Mouse (Mus musculus): Measurements from ENCODE around the gene Zfp668.

The Zfp668 gene

DNA sequence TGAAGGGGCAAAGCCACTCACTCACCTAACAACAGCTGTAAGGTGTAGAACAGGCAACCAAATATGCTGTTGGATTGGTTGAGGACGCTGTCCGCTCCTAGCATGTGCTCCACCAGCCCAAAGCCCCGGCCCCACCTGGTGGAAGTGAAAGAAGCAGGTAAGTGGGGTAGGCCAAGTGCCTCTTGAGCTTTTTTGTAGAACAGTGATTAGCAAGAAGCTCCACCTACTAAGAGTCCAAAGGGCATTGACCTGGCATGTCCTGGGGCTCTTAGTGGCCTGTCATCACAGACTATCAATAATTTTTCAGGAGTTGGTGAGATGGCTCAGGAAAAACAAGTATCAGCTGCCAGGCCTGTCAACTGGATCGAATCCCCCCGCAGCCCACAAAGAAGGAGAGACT lies 17.9 kb upstream of the Zfp668 start:
- DNase-seq, result no peak

DNA sequence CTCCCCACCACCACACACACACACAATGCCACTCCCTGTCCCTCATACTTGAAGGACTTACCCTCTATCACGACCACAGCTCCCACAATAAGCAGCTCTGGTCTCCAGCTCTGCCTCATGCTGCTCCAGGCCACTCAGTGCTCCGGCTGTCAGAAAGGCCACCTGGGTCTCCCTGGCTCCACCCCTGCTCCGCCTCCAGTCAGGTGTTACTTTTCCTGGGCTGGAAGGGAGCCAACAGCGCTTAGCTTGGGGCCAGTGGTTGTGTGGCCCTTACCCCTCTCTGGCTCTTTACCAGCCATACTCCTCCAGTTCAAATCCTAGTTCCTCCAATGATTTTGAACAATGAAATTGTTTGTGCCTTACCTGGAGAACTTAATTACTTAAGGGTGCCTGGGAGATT lies 14.2 kb upstream of the Zfp668 start, which contains the start of gene Prss53:
Prss53 (minus strand) TSS at position 173 of the 400 bp plus-strand sequence.
- DNase-seq, result no peak

DNA sequence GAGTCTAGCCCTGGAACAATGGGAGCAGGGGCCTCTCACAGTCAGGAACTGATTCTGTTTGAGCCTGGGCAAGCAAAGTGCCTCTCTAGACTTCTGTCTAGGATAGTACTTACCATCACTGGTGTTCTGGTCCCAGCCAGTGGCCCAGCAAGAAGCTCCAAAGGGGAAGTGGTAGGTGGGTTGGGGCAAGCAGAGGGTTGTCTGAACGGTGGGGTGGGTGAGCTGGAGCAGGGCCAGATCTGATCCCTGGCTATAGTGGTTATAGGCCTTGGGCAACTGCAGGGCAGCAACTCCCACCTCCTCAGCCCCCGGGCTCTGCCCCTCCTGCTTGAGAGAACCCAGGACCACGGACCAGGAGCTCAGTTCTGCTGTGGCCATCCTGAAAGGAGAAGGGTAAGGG lies 12.2 kb upstream of the Zfp668 start:
- DNase-seq, result no peak

DNA sequence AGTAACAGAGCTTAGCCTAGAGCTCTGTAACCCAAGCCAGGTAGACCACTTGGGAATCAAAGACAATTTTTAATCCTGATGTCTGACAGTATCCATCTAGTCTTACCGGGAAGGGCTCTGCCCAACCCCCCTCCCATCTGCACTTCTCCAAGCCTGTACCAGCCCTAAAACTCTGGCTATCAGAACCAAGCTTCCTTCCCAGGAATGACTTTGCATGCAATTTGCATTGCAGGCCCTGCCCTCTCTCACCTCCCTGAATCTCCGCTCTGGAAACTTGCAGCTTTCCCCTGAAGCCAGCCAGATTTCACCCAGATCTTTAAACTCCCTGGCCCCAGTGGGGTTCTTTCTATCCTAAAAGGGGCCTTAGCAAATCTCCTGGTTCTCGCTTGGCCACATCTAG lies 11.2 kb upstream of the Zfp668 start:
- no peak for DNase-seq

DNA sequence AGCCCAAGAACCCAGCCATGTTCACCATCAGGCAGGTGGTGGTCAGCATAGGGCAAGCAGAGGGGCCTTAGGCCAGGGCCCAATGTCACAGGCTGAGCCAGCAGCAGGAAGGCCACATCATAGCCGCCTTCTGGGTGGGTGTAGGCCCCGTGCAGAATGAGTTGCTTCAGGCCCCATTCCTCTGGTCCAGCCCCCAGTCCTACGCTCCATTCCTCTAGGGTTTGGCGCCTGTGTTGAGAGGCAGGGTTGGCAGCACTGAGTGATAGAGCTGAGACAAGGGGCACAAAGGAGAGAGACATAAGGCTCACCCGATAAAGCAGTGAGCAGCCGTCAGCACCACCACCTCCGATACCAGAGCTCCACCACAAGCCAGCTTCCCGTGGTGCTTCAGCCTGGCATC lies 10.6 kb upstream of the Zfp668 start:
- no peak for DNase-seq

DNA sequence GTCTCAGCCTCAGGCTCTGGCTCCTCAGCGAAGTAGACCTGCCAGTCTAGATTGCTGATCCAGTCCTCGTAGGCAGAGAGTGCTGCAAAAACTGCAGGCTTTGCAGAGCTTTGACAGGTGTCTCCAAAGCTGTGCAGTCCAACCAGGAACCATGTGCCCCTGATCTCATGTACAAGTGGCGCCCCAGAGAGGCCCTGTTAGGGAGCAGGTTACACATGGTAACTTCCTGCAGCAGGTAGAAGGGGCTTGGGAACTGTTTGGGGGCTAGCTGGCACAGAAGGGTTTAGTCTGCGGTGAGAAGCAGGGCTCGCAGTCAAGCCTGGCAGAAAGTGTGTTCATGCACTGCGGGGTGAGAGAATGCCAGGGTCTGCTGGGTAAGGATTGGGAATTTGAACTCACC lies 9.9 kb upstream of the Zfp668 start:
- no peak for DNase-seq

DNA sequence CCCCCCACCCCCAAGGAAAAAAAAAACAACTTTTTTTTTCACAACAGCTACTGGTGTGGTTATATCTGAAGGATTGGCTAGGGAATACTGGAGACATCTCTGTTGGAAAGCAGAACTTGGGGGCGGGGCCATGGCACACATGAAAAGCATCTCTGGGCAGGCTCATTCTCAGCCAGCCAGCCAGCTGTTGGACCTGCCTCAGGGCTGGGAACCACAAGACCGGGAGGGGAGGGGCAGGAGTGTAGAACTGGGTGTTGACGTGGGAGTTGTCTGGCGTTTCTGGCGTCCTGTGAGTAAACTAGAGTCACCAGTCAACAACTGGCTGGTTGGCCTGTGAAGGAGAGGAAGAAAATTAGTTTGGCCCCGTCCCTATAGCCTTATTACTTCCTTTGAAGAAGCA lies 9.3 kb upstream of the Zfp668 start:
- no peak for DNase-seq

DNA sequence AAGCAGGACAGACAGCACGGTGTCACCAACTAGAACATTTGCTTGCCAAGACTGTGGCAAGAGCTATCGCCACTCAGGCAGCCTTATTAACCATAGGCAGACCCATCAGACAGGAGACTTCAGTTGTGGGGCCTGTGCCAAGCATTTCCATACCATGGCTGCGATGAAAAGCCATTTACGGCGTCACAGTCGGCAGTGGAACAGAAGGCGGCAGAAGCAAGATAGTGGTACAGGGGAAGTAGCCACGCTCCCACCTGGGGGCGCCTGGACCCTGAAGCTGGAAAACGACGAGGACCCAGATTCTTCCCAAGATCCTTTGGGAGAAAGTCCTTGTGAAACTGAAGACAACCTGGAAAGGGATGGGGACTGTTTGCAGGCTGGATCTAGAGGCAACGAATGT lies 3.8 kb upstream of the Zfp668 start:
- DNase-seq, result no peak

DNA sequence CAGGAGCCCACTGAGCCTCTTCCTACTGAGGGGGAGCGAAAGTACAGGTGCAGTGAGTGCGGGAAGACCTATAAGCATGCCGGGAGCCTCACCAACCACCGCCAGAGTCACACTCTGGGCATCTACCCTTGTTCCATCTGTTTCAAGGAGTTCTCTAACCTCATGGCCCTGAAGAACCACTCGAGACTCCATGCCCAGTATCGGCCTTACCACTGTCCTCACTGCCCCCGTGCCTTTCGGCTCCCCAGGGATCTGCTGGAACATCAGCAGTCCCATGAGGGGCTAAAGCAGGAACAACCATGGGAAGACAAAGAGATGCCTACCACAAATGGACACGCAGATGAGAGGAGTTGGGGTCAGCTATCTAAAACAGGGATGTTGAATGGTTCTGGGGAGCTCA lies 2.7 kb upstream of the Zfp668 start:
- DNase-seq, result no peak

DNA sequence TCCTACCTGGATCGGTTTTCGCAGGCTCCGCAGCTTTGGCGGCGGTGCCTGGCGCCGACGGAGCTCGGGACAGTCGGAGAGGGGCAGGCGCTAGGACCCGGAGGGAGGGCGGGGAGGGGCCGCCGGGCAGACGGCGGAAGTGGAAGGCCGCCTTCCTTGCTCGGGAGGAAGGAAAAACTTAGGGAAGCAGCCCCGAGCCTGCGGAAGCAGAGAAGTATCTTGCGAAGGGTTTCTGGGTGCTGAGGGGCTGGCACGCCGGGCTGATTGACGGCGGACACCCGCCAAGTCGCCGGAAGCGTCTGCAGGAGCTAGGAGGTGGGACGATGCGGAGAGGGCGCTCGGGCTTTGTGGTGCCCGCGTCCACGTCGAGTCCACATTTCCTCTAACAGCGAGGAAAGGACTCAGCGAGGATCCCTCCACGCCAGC lies 574 bp downstream of the Zfp668 start, which contains the start of gene Zfp646:
Zfp646 (plus strand) TSS at position 181 of the 426 bp plus-strand sequence.
- DNase-seq, result peak; percentile 62

DNA sequence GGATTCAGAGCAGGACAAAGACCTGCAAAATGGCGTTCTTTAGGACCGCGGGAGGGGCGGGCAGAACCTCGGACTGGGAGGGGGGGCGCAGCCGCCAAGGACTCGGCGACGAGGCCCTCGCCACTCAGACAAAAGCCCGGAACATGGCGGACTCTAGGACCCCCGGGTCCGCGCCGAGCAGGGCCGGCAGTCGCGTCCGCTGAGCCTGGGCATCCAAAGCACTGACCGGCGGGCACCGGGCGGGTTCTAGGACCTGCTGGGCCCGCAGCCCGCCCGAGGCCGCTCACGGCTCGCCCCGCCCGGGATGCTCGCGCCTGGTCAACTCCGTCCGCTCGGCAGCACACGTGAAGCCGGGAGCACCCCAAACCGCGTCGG lies 1.0 kb downstream of the Zfp668 start:
- DNase-seq, result peak; percentile 91

DNA sequence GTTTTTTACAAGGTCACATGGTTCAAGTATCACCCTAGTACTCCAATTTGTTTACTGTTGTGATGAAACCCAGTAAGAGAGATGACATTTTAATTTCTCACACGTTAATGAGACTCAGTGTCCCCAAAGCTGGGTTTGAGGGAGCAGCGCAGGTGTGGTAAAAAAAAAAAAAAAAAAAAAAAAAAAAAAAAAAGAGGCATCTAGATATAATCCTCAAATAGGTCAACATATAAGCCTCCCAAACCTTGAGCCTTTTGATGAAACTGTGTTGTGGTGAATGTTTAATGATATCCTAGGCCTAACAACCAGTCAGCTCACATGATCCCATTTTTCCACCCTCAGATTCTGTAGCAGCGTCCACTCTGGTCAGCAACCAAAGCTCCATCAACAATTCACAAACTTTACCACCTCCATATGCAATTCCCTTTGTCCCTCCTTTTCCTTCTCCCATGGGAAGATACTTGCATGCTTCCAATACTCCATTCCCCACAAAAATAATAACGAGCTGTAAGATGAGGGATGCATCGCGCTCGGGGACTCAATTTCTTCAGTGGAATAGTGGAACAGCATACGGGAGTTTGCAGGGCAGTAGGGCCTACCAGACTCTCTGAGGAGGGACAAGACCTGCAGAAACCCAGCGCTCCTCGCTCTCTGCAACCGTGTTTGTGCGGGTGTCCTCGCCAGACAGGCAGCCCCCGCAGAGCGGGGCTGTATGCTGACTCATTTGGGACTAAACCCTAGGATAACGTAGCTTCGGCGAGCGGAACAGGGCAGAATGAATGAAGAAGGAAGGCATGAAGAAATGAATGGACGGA lies 1.6 kb downstream of the Zfp668 start:
- no peak for DNase-seq

DNA sequence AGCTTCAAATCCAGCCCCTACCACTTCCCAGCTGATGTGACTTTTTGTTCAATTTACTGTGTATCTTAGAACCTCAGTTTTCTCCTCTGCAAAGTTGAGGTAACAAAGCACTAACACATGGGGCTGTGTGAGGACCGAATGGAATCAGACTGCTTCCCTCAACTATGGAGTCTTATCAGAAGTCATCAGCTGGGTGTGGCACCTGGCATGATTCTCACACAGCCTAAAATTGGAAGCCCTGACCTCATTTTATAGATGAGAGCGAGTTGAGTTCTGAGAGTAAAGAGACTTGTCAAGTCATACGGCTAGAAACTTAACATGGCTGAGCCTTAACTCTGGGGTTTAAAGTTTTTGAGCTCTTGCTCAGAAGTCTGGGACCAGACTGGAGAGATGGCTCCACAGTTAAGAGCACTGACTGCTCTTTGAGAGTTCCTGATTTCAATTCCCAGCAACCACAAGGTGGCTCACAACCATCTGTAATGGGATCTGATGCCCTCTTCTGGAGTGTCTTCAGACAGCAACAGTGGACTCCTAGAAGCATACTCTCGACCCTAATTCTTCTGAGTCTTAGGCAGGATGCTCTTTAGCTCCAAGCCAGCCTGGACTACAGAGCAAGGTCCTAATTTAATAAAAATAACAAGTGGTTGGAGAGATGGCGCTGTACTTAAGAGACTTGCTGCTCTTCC lies 6.3 kb downstream of the Zfp668 start:
- no peak for DNase-seq

DNA sequence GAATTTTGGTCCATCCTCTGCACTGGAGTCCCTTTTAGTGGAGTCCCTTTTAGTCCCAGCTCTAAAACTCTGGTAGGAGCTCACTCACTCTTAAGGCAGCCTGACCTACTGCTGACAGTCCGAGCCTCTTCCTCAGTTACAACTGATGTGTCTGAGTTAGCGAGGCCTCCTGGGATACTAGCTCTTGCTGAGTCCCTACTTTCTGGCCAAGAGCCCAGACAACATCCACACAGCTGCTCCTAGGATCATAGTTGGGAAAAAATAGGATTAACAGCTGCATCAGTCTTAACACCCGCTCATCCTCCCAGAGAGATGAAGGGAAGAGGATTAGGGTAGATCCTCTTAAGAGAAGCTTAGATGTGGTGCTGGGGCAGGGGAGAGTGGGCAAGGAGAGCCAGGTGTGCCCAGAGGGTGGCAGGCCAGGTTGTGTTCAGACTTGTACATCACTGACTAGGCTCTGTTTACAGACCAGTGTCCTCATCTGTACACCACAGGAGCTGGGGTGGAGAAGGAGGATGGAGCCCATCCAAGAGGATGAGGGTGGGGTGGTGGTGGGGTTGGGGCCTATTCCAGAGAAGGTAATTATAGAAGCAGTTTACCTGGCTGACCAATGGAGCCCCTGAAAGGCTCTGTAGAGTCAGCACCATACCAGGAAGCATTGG lies 7.3 kb downstream of the Zfp668 start:
- no peak for DNase-seq

DNA sequence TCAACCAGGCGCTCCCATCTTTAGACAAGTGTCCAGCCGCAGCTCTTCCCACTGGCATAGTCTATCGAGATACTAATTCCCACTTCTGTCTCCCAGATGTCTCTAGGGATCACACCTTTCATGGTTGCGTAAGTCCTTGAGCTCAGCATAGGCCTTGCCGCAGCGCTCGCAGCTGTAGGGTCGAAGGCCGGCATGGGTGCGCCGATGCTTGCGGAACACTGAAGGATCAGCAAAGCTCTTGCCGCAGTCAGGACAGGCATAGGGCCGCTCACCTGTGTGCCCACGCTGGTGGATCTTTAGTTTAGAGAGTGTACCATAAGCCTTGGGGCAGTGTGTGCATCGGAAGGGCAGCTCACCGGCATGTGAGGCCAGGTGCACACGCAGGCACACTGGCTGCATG lies 9.0 kb downstream of the Zfp668 start:
- DNase-seq, result no peak

DNA sequence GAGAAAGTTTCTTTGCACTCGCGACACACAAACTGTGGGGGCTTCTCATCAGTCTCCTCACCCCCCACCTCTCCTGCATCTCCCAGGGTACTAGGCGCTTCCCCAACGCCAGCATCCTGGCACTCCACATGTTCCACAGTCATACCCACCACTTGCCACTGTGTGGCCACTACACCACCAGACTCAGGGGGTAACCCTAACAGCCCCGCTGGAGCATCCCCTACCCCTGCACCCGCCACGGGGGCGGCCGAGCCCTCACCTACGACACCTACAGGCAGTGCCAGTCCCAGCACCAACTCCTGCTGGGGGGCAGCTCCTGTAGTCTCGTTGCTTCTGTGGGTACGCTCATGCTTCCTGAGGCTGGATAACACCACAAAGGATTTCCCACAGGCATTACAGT lies 10.2 kb downstream of the Zfp668 start:
- DNase-seq, result no peak

DNA sequence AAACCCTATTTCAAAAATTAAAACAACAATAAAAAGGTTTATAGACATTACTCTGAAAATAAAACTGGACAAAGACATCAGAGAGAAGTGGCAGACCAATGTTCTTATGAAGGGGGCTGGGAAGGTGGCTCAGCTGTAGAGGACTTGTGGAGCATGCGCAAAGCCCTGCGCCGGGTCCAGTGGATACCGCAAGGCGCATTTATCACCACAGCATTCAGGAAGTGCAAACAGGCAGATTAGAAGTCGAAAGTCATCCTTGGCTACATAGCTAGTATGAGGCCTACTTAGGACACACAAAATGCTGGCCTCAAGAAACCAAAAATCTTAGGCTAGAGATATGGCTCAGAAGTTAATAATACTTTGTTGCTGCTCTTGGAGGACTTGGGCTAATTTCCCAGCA lies 18.4 kb downstream of the Zfp668 start:
- DNase-seq, result no peak

DNA sequence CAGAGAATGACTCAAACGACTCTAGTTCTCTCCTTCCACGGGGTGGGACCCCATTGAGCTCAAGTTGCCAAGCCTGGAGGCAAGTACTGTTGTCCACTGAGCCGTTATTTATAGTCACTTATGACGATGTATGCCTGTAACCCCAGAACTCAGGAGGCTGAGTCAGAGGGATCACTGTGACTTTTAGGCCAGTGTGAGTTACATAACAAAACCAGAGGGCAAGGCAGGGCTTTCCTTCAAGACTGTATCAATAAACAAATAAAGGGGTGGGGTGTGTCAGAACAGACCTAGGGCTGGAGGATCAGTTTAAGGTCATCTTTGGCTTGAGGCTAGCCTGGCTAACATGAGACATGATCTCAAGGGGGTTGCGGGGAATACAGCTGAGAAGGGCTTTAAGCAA lies 25.7 kb downstream of the Zfp668 start:
- DNase-seq, result no peak

DNA sequence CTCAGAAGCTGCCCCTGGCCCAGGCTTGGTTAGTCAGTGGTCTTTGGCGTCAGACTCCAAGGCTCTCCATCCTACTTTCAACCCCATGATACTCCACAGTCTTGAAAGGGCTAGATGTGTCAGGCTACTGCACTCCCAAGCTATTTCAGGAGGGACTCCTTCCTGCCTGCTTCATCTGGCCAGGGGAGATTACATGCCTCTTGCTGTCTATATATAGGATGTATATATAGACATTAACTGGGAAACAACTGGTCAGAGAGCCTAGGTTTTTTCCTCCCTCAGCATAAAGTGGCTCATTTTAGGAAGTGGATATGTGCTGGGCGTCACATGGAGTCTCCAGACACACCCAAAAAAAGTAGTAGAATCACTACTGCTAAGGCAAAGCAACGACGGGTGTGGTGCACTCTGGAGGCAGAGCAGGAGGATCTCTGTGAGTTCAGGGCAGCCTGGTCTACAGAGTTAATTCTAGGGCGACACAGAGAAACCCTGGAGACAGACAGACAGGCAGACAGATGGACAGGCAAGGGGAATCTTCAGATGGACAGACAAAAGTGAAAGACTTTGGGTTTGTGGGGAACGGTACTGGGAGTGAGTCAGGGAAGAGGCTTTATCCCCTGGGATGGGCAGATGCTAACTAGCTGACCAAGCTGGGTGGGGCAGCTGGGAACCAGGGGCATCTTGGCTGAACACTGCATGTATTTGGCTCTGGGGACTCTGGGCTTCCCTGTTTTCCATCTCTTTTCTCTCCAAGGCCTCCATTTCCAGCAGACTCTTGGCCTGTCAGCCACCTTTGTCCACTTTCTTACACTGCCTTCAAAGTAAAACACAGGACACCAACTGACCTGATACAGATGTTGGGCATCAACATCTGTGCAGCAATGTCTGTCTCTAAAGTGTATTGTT lies 26.4 kb downstream of the Zfp668 start:
- DNase-seq, result no peak

DNA sequence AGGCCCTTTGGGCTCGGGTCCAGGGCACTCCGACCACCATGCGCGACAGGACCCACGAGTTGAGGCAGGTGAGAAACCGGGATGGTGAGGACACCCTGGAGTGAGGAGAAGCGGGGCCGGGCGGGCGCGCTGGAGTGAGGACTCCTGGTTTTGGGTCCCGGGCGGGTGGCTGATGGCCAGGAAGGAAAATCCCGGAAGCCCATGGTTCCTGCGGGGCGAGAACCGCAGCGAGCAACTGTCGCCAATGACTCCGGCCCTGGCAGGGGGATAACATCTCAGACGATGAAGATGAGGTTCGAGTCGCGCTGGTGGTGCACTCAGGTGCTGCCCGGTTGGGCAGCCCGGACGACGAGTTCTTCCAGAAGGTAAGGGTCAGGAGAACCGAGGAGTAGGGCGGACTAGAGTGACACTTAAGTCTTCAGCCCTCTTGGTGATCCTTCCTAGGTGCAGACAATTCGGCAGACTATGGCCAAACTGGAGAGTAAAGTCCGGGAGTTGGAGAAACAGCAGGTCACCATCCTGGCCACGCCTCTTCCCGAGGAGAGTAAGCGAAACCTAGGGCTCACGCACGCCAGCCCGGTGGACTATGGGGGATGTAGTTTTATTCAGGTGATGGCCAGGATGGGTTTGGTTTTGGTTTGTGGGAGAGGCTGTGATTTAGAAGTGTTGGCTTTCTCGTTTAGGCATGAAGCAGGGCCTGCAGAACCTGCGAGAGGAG lies 34.5 kb downstream of the Zfp668 start:
- DNase-seq, result peak; percentile 72

DNA sequence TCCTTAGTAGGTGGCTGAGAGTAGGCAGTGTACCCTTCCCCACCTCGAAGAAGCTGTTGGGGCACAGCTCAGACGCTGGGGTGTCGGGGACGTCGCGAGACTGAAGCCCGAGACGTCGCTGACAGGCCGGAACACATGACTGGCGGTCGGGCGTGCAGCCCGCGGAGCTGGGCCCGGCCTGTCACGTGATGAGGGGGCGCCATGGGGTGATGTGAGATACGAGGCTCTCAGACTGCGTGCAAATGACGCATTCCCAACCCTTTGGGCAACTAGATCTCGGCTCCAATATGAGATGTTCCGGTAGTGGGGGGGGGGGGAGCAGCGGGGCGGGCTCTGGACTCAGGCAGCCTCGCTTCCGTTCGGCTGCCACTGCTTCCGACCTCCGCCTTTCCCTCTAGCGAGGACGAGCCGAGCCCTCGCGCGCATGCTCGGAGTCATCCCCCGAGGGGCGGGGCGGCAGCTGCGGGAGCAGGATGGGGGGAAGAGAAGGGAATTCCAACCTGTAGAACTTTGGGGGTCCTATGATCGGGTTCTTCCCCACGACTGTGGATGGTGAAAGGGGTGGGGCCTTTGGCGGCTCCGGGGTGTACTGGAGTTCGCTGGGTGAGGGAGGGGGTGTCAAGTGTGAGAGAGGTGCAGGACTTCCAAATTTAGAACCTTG lies 35.2 kb downstream of the Zfp668 start:
- peak; percentile 96 for DNase-seq

DNA sequence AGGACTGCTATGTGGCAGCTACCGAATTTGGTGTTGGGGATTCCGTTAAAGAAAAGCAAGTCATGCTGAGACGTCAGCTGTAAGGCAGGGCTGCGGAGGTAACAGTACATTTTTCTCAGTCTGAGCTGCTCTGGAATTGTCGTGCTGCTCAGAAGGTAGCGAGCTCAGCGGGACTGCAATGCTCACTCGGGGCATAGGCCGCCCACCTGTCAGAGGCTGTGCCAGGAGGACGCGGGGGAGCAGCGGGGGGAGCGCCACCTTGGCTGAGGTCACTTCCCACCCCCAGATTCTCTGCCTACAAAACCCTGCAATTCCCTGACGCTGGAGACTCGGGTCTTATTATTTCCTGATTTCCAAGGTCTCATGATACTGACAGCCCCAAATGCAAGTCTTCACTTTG lies 35.7 kb downstream of the Zfp668 start:
- peak; percentile 69 for DNase-seq

Data from right cerebral cortex, postnatal 14 days (tissue).